Mouse (Mus musculus) liver, adult (tissue): ENCODE measurements around the gene BC051019.

ENCODE experiments used
- GATA4 ChIP-seq: IDR thresholded peaks from 2 replicates; pipeline ENCODE4 v1.6.1; 2014; ENCODE audit warnings: mild to moderate bottlenecking, low read length; ENCODE audit not compliant: insufficient replicate concordance

Gene BC051019

GRCm38 (mm10) chr7:109723114-109723513, 536 bp downstream of the BC051019 start:
- no peak for TF ChIP-seq GATA4

- no peak for TF ChIP-seq GATA4
Measured at GRCm38 (mm10) chr7:109722618-109723017, 1.0 kb downstream of the BC051019 start.

GRCm38 (mm10) chr7:109719286-109719685, 4.4 kb downstream of the BC051019 start:
- no peak for TF ChIP-seq GATA4

- no peak for TF ChIP-seq GATA4
Measured at GRCm38 (mm10) chr7:109713434-109713982, 10.1 kb downstream of the BC051019 start.

GRCm38 (mm10) chr7:109712198-109712597, 11.5 kb downstream of the BC051019 start:
- TF ChIP-seq GATA4: no peak

GRCm38 (mm10) chr7:109710069-109710468, 13.6 kb downstream of the BC051019 start:
- TF ChIP-seq GATA4: no peak

GRCm38 (mm10) chr7:109708961-109709382, 14.7 kb downstream of the BC051019 start:
- no peak for TF ChIP-seq GATA4

GRCm38 (mm10) chr7:109707023-109707785, 16.4 kb downstream of the BC051019 start:
- no peak for TF ChIP-seq GATA4

GRCm38 (mm10) chr7:109704461-109704860, 19.2 kb downstream of the BC051019 start:
- TF ChIP-seq GATA4: no peak

GRCm38 (mm10) chr7:109704016-109704377, 19.7 kb downstream of the BC051019 start:
- TF ChIP-seq GATA4: no peak

- 0 out of 2 replicates have a peak, but pooled peaks have one; percentile 63 for TF ChIP-seq GATA4
Measured at GRCm38 (mm10) chr7:109703190-109704015, 20.2 kb downstream of the BC051019 start, which contains the start of the genes St5 and Akip1. TSS of gene St5 (minus strand) at chr7:109703605. TSS of gene Akip1 (plus strand) at chr7:109703690.

- no peak for TF ChIP-seq GATA4
Measured at GRCm38 (mm10) chr7:109702721-109703120, 20.9 kb downstream of the BC051019 start.

- no peak for TF ChIP-seq GATA4
Measured at GRCm38 (mm10) chr7:109700213-109700612, 23.4 kb downstream of the BC051019 start.

GRCm38 (mm10) chr7:109695339-109695726, 28.3 kb downstream of the BC051019 start:
- TF ChIP-seq GATA4: no peak

GRCm38 (mm10) chr7:109694576-109695338, 28.9 kb downstream of the BC051019 start:
- no peak for TF ChIP-seq GATA4
